Mouse (Mus musculus): ENCODE data around the gene Crtc3.

- TF ChIP-seq CTCF (IDR thresholded peaks at IDR 0.05; ENCODE audit: low read depth, low read length) = no peak
- TF ChIP-seq GATA1 (IDR thresholded peaks at IDR 0.05; ENCODE audit: borderline replicate concordance, low read length) = no peak
- no peak for TF ChIP-seq POLR2AphosphoS5 (IDR thresholded peaks at IDR 0.05; ENCODE audit: insufficient replicate concordance, low read depth, low read length)
- TF ChIP-seq GATA2 (IDR thresholded peaks at IDR 0.05; ENCODE audit: borderline replicate concordance, low read depth, low read length) = no peak
These were observed 146.4 kb downstream of the Crtc3 start for GRCm38 (mm10) chr7:80542139-80542831.

All from G1E (cell line).